Mouse (Mus musculus): ENCODE measurements around the gene Fgfr1op. TPM values are rescaled to one million over a fixed set of nuclear protein-coding genes. Genes with fewer than 3 reads are reported as not detected.

The Fgfr1op gene
- total RNA-seq (2023) = 37.1 TPM

GRCm38 (mm10) chr17:8164701-8165607 is at the start of gene Fgfr1op:
TSS of gene Fgfr1op (plus strand) at chr17:8165501.

DNA sequence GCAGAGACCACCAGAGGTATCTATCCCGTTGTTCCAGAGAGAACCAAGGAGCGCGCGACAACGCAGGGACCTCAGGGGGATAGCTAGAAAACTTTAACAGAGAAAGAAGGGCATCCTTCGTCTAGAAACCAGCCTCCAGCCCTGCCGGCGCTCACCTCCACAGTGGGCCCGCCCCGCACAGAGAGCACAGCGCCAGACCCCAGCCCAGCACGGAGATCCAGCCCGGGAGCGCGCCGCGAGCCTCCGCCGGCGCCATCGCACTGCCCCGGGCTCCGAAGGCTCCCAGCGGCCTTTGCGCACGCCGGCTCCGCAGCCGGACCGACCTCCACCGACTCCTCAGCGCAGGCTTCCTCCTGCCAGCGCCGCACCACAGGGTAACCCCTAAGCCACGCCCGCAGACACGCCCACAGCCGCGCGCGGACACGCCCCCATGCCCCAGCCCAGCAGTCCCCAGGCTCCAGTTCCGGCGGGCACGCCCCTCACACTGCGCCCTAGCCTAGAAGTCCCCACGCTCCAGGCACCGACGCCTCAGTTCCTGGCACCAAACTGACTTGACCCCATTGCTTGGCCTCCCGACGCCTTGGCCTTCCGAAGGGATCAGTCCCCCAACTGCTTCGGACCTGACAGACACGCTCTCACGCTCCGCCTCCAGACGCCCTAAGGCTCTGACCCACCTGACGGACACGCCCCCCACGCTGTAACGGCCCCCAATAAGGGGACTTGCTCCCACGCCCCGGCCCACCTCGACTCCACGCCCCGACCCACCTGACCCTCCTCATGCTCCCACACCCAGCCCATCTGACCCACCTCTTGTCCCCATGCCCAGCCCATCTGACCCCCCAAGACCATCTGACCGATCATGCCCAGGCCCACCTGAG is 17.6 kb upstream of the Fgfr1op start, which contains the start of the genes Gm49673 and Rnaset2a:
Gene Gm49673, minus strand, starts transcription at position 350 of the 878 bp plus-strand sequence.
Gene Rnaset2a, minus strand, starts transcription at position 659 of the 878 bp plus-strand sequence.

GRCm38 (mm10) chr17:8235743-8236142 is 70.4 kb downstream of the Fgfr1op start, which contains the start of gene Ccr6:
TSS of gene Ccr6 (plus strand) at chr17:8236043.

Other genes starting within 250 kb of the Fgfr1op start
- gene Tagap, start 239.5 kb upstream of the Fgfr1op start, total RNA-seq (2023) = 586 TPM
- gene Rsph3a, start 219.9 kb upstream of the Fgfr1op start, total RNA-seq (2023) = 11.8 TPM
- gene Gm49673, start 17.7 kb upstream of the Fgfr1op start, total RNA-seq (2023) = not detected
- 42.7 TPM for gene Rnaset2a, start 17.4 kb upstream of the Fgfr1op start, total RNA-seq (2023)
- gene Ccr6, start 70.5 kb downstream of the Fgfr1op start, total RNA-seq (2023) = 6.1 TPM
- gene Mpc1, start 117.4 kb downstream of the Fgfr1op start, total RNA-seq (2023) = 41.7 TPM
- 84.1 TPM for gene Sft2d1, start 145.6 kb downstream of the Fgfr1op start, total RNA-seq (2023)
- gene Prr18, start 172.0 kb downstream of the Fgfr1op start, total RNA-seq (2023) = 0.64 TPM
- 0.64 TPM for gene T2, start 190.5 kb downstream of the Fgfr1op start, total RNA-seq (2023)

All from CD8-positive naive resting alpha-beta T cell, adult 57 days (primary cell).